Mouse (Mus musculus) liver, embryonic 14.5 days (tissue): ENCODE data around the gene Col6a6. TPM values are rescaled to one million over a fixed set of nuclear protein-coding genes. Genes with fewer than 3 reads are reported as not detected.
"Not testable (repeated sequence)": the region's sequence is repeated elsewhere in the genome, so short reads cannot be mapped to it uniquely, and the experiment has no call there.

Experiments
- ATAC-seq: fragments of 200-750 bp; cut with Nextera tagmentation; 2 replicates; pipeline ENCODE4 v1.8.0; 2017; ENCODE audit warnings: moderate number of reproducible peaks, mild to moderate bottlenecking, moderate library complexity; ENCODE audit not compliant: insufficient read depth
- DNase-seq, 3 experiments: peaks; one replicate each; pipeline ENCODE4 v3.0.0-alpha.2; 2012 to 2013; ENCODE audit warnings: low read depth in 3 of 3, low spot score in 3 of 3
- H3K27ac ChIP-seq: fragments of 300-500 bp; sonication (generic); 2 replicates; pipeline ENCODE4 v1.5.1; 2014; ENCODE audit warnings: moderate library complexity, mild to moderate bottlenecking, control low read depth, inconsistent platforms
- H3K27me3 ChIP-seq: fragments of 300-500 bp; sonication (generic); 2 replicates; pipeline ENCODE4 v1.6.1; 2014; ENCODE audit warnings: mild to moderate bottlenecking, low read length, moderate library complexity; ENCODE audit not compliant: control insufficient read depth, insufficient read depth
- H3K36me3 ChIP-seq: fragments of 300-500 bp; sonication (generic); replicated peaks from 2 replicates; pipeline ENCODE4 v1.6.1; 2014; ENCODE audit warnings: low read depth; ENCODE audit not compliant: control insufficient read depth, insufficient read depth
- H3K4me1 ChIP-seq, 2 experiments: fragments of 200-500 bp in 1 of 2; fragments of 300-500 bp in 1 of 2; sonication (generic) in 1 of 2; replicated peaks; 2 replicates each; pipeline ENCODE4 v1.6.1; 2012 to 2014; ENCODE audit warnings: antibody characterized with exemption in 1 of 2, inconsistent platforms in 1 of 2, low read length in 1 of 2; ENCODE audit not compliant: control insufficient read depth in 2 of 2, insufficient read depth in 2 of 2
- H3K4me2 ChIP-seq: fragments of 300-500 bp; sonication (generic); 2 replicates; pipeline ENCODE4 v1.6.1; 2014; ENCODE audit warnings: low read depth, mild to moderate bottlenecking, control low read depth, moderate library complexity
- H3K4me3 ChIP-seq, 2 experiments: fragments of 200-500 bp in 1 of 2; fragments of 300-500 bp in 1 of 2; sonication (generic) in 1 of 2; 2 replicates each; pipeline ENCODE4 v1.5.1; 2012 to 2014; ENCODE audit warnings: low read depth in 2 of 2, low read length in 2 of 2, mild to moderate bottlenecking in 2 of 2, control low read depth in 1 of 2, inconsistent platforms in 1 of 2, moderate library complexity in 1 of 2; ENCODE audit not compliant: insufficient read depth in 1 of 2
- H3K9ac ChIP-seq: fragments of 300-500 bp; sonication (generic); replicated peaks from 2 replicates; pipeline ENCODE4 v1.6.1; 2014; ENCODE audit warnings: mild to moderate bottlenecking, control low read depth, moderate library complexity
- H3K9me3 ChIP-seq: fragments of 300-500 bp; sonication (generic); 2 replicates; pipeline ENCODE4 v1.6.1; 2016; ENCODE audit warnings: low read length, mixed read lengths; ENCODE audit not compliant: control insufficient read depth
- CTCF ChIP-seq: IDR thresholded peaks from 2 replicates; pipeline ENCODE4 v1.5.1; 2016; ENCODE audit warnings: antibody characterized with exemption, low read depth, control low read depth
- EP300 ChIP-seq: IDR thresholded peaks from 2 replicates; pipeline ENCODE4 v1.6.1; 2016; ENCODE audit warnings: antibody characterized with exemption, low read depth
- WGBS: fragments of 180-500 bp; shearing (Covaris S2); extraction: QIAGEN DNeasy Blood & Tissue Kit; methylation state at CpG from one replicate; pipeline ENCODE4 v1.1.7; 2014; ENCODE audit not compliant: insufficient replicate concordance; 5-methylcytosine and 5-hydroxymethylcytosine counted together
- polyA plus RNA-seq, 2 experiments: library from polyadenylated mRNA; depleted of rRNA in 1 of 2; stranded (reverse) in 1 of 2; unstranded in 1 of 2; fragments of >200 nt; fragmentation: Nextera tagmentation in 1 of 2; extraction: Ambion mirVana in 1 of 2; gene quantifications; 2 replicates each; pipeline versions ENCODE4 v1.2.1 to v1.2.3; 2012 to 2014

Gene Col6a6
- polyA plus RNA-seq, 2 experiments = 0.15 to 0.18 TPM

- Histone ChIP-seq H3K4me3 (no peak overlapping the region), H3K4me1 (no peaks in the 10 kb centered on the region), H3K9me3 (no peaks in the 10 kb centered on the region), H3K36me3 (peaks cover 4% of the 10 kb centered on the region), H3K9ac (no peak overlapping the region), H3K27me3 (no peaks in the 10 kb centered on the region), H3K4me2 (no peak overlapping the region), H3K27ac (no peak overlapping the region)
- TF ChIP-seq EP300 (no peak), CTCF (no peak)
- no peak for DNase-seq
- WGBS = 79% methylated on average over 12 of the region's 12 CpGs
- no peak for ATAC-seq
Observed at GRCm38 (mm10) chr9:105658216-105658615, 169.7 kb downstream of the Col6a6 start.

DNA sequence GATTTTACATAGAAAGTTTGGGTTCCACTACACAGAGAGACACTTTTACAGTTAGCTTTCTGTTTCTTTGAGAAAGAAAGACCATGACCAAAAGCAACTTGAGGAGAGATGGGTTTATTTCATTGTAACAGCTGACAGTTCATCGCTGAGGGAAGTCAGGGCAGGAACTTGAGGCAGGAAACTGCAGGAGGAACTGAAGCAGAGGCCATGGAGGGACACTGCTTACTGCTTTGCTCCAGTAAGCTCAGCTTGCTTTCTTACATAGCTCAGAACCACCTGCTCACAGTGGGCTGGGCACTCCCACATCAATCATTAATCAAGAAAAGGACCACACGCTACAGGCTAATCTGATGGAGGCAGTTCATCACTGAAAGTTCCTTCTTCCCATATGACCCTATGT is 171.8 kb downstream of the Col6a6 start:
- no peaks in the 10 kb centered on the region for H3K4me1 ChIP-seq
- no peak overlapping the region for H3K4me3 ChIP-seq
- H3K9ac ChIP-seq = no peak overlapping the region
- H3K4me2 ChIP-seq = no peak overlapping the region
- peaks cover 4% of the 10 kb centered on the region for H3K36me3 ChIP-seq
- DNase-seq (no peak), ATAC-seq (no peak)
- TF ChIP-seq CTCF = no peak
- no peak for TF ChIP-seq EP300
- no peaks in the 10 kb centered on the region for H3K27me3 ChIP-seq
- 41% methylated on average over 2 of the region's 2 CpGs for WGBS
- no peak overlapping the region for H3K27ac ChIP-seq
- no peaks in the 10 kb centered on the region for H3K9me3 ChIP-seq

- DNase-seq (peak; percentile 79 to 93 (median 92)), ATAC-seq (peak; percentile 84)
- H3K27me3 ChIP-seq = no peaks in the 10 kb centered on the region
- peaks cover 2 to 5% of the 10 kb centered on the region in 2 experiments; a peak in 2 of 4 replicates for H3K4me1 ChIP-seq
- no peaks in the 10 kb centered on the region for H3K9me3 ChIP-seq
- 5% methylated on average over 37 of the region's 37 CpGs for WGBS
- TF ChIP-seq EP300 (no peak), CTCF (no peak)
- H3K4me3 ChIP-seq = peak within 1 kb of the TSS; percentile 87 to 90
- H3K9ac ChIP-seq = peak within 1 kb of the TSS; percentile 88
- H3K4me2 ChIP-seq = peak within 1 kb of the TSS; percentile 65
- H3K36me3 ChIP-seq = no peaks in the 10 kb centered on the region
- no peak within 1 kb of the TSS for H3K27ac ChIP-seq
Observed at GRCm38 (mm10) chr9:105642460-105643371, 185.2 kb downstream of the Col6a6 start, which contains the start of gene Pik3r4. Gene Pik3r4 (plus strand): TSS chr9:105642978.

- not testable (repeated sequence) for ATAC-seq, H3K4me1 ChIP-seq, H3K4me3 ChIP-seq, DNase-seq, H3K9ac ChIP-seq, H3K9me3 ChIP-seq, H3K27ac ChIP-seq, H3K4me2 ChIP-seq, H3K27me3 ChIP-seq, H3K36me3 ChIP-seq
- WGBS = 58% methylated on average over 6 of the region's 6 CpGs
Observed at GRCm38 (mm10) chr9:105641377-105641776, 186.6 kb downstream of the Col6a6 start.

Other genes starting within 250 kb of the Col6a6 start
- gene Pik3r4, start 185.2 kb downstream of the Col6a6 start, polyA plus RNA-seq (2012; rRNA removed) = 3.9 and 4.7 TPM in 2 replicates
- 5.9 and 6.9 TPM in 2 replicates for gene Pik3r4, start 185.2 kb downstream of the Col6a6 start, polyA plus RNA-seq (2014; fragmentation: Nextera tagmentation; extraction: Ambion mirVana)
- gene Col6a5, start 132.5 kb upstream of the Col6a6 start, polyA plus RNA-seq (2012; rRNA removed) = 0.04 TPM in 1 of 2 replicates, not detected in the other
- not detected in 2 replicates for gene Col6a5, start 132.5 kb upstream of the Col6a6 start, polyA plus RNA-seq (2014; fragmentation: Nextera tagmentation; extraction: Ambion mirVana)